Mouse (Mus musculus) heart, postnatal 14 days (tissue): Measurements from ENCODE around the gene Gpr55. TPM values are rescaled to one million over a fixed set of nuclear protein-coding genes. Genes with fewer than 3 reads are reported as not detected.

Experiments used
- DNase-seq, 2 experiments: peaks; one replicate each; pipeline ENCODE4 v3.0.0; 2021 to 2022
- intact Hi-C: fragments of 180-260 bp; cut with DNase I; formaldehyde crosslinking; loops from one replicate; pipeline ENCODE4 v1.15.1; 2025
- total RNA-seq, 2 experiments: library from RNA; stranded (reverse); gene quantifications; 2 replicates each; pipeline ENCODE4 v1.2.3; 2021

Gene Gpr55
- total RNA-seq, 2 experiments from 2014 or later, result not detected

DNA sequence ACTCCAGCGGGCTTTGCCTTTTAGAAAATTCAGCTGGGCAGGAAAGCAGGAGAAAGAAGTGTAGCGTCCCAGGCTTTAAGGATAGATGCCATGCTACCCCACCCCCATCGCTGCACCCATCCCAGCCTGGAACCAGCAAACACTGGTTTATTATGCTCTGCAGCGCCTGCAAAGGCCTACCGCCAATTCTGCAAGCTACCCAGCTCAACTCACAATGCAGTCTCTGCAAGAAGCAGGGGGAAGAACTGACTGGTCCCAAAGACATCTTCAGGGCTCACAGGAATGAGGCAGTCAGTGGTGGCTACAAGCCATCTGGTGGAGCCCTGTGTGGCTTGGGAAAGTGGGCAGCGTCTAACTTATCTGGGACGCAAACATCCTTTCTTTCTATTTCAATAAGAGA lies 39.1 kb downstream of the Gpr55 start:
- intact Hi-C loops, result no loop called here
- DNase-seq, result no peak

- DNase-seq, result no peak
- intact Hi-C loops, result no loop called here
These were observed 41.2 kb downstream of the Gpr55 start for GRCm38 (mm10) chr1:85919621-85920020.

GRCm38 (mm10) chr1:85916830-85917450 lies 43.9 kb downstream of the Gpr55 start:
- DNase-seq, result no peak
- intact Hi-C loops, result no loop called here

GRCm38 (mm10) chr1:85915890-85916289 lies 44.9 kb downstream of the Gpr55 start:
- no peak for DNase-seq
- intact Hi-C loops, result no loop called here

DNA sequence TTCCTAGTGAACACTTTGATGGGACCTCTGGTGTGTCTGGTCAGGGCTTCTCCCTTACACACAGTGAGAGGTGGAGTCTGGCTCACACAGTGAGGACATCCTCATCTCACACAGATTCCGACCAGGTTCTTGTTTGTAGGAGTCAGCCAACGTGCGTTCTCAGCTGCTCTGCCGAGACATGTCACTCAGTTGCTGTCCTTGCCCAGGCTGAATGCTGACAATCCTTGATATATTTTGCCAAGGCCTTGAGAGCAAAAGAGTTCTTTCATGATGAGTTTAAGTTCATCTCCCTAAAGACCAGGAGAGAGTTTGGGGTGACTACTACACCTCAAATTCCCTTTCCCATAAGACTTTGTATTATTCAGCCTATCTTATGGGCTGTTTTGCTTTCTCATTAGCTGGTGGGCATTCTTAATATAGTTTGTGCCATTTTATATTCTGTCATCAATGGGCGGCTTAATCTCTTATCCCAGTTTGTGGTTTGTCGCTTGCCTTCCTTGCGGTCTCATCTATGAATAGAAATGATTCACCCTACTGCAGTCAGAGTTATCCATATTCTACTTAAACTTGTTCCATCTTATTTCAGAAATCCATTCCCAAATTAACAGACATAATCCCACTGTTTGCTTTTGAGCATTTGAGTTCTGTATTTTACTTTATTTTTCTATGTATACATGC lies 47.6 kb downstream of the Gpr55 start:
- intact Hi-C loops, result no loop called here
- no peak for DNase-seq

DNA sequence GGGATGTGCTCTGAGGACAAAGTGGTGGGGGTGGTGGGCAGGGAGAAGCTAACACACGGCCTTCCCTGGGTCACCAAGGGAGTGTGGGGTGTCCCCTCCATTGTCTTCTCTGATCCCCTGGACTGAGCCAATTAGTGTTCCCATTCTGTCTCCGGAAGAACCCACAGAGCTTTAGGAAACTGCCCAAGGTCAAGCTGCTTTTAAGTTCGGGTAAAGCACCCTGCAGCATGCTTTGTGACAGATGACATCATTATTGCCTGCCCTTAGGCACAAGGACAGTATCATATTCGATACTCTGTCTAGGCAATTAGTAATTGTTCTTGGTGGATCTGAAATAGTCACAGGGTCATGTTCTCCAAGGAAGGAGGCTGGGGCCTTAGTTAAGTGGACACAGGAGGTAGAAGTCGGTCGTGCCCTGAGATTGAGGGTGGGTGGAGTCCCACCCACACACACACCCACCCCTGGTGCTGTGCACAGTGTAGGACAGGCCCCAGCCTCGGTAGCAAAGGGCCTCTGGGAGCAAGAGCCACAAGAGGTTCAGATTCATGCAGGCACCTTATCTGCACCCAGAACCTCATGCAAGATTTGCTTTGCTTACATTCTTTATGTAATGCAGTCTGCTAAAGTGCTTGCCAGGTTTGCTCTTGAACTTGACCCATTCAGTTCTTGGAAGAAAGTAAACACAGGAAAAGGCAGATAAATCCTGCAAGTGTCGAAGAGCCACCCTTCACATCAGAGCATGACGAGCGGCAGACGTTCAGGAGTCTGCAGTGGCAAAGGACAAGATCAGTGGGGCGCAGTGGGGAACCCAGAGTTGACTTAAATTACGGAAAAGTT lies 51.8 kb downstream of the Gpr55 start:
- intact Hi-C loops, result no loop called here
- DNase-seq, result no peak

DNA sequence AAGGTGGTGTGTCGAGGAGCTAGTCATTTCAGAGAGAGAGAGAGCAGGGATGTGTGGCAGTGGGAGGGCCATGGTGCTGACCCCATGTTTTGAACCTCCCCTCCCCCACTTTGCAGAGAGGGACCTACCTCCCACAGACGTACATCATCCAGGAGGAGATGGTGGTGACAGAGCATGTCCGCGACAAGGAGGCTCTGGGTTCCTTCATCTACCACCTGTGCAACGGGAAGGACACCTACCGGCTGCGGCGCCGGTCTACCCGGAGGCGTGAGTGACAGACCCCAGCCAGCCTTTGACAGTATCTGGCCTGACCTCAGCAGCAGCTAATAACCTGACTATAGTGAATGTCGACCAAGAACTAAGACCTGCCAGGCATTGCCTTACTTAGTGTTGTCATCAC lies 53.9 kb downstream of the Gpr55 start:
- intact Hi-C loops, result no loop called here
- DNase-seq, result no peak

- intact Hi-C loops, result loop anchor here (5.0 kb wide), 1 partner anchor 50 kb away; no protein-coding TSS in a partner anchor
- DNase-seq, result peak; percentile 51 to 59
These were observed 58.7 kb downstream of the Gpr55 start for GRCm38 (mm10) chr1:85902108-85902561.

- intact Hi-C loops, result loop anchor here (5.0 kb wide), 1 partner anchor 49 kb away; no protein-coding TSS in a partner anchor
- DNase-seq, result peak in 1 of 2 experiments; percentile 45
These were observed 59.2 kb downstream of the Gpr55 start for GRCm38 (mm10) chr1:85901516-85902107.

- intact Hi-C loops, result loop anchor here (5.0 kb wide), 1 partner anchor 48 kb away; no protein-coding TSS in a partner anchor
- peak in 1 of 2 experiments; percentile 37 for DNase-seq
These were observed 60.1 kb downstream of the Gpr55 start for GRCm38 (mm10) chr1:85900521-85901333.

GRCm38 (mm10) chr1:85899388-85899761 lies 61.4 kb downstream of the Gpr55 start:
- intact Hi-C loops, result no loop called here
- DNase-seq, result no peak

DNA sequence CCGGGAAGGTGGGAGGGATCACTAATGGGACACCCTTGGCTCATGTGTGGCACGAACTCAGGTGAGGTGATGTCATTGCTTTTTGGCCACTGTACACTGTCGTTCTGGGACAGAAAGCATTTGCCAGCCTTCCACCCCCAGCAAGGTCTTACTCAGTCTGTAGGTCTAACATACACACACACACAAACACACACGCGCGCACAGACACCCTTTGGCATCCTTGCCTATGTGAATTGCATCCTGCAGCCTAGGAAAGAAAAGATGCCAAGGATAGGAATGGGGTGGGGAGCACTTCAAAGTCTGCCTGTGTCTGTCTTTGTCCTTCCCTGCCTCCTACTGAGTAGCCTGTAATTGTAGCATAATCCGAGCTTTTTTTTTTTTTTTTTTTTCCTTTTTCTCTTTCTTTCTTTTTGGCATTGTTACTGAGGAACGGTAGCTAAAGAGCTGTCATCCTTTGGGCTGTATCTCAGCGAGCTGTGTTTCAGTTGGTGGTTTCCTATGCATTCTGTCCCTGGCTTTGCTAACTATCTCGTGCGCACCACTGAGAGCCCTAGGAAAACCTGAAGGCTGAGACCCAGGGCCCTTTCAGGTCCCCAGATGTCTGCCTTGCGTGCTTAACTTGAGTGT lies 61.9 kb downstream of the Gpr55 start:
- intact Hi-C loops, result no loop called here
- DNase-seq, result no peak

- intact Hi-C loops, result no loop called here
- DNase-seq, result no peak
These were observed 62.7 kb downstream of the Gpr55 start for GRCm38 (mm10) chr1:85897901-85898760.

GRCm38 (mm10) chr1:85896781-85897700 lies 63.8 kb downstream of the Gpr55 start:
- DNase-seq, result no peak
- intact Hi-C loops, result no loop called here

- no peak for DNase-seq
- intact Hi-C loops, result no loop called here
These were observed 64.7 kb downstream of the Gpr55 start for GRCm38 (mm10) chr1:85896110-85896509.

DNA sequence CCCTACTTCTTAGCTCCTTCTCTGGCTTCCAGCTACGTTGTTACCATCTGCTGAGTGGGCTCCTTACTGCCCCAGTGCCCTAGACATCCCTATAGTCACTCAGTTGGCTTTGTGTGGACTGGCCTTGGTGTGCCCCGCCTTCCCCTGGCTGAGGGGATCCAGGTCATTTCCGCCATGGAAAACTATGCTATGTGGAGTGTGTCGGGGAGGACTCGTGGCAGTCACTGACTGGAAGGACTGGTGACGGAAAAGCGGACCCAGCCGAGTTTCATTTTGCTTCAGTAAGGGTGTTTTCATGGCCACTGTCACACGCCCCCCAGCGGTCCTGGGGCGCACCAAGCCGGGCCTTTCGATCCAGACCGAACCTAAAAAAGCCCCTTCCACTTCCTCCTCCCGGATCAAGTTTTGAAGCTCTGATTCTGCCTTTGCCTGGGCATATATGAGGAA lies 65.4 kb downstream of the Gpr55 start:
- intact Hi-C loops, result loop anchor here (2.0 kb wide), 1 partner anchor 39 kb away; no protein-coding TSS in a partner anchor

DNA sequence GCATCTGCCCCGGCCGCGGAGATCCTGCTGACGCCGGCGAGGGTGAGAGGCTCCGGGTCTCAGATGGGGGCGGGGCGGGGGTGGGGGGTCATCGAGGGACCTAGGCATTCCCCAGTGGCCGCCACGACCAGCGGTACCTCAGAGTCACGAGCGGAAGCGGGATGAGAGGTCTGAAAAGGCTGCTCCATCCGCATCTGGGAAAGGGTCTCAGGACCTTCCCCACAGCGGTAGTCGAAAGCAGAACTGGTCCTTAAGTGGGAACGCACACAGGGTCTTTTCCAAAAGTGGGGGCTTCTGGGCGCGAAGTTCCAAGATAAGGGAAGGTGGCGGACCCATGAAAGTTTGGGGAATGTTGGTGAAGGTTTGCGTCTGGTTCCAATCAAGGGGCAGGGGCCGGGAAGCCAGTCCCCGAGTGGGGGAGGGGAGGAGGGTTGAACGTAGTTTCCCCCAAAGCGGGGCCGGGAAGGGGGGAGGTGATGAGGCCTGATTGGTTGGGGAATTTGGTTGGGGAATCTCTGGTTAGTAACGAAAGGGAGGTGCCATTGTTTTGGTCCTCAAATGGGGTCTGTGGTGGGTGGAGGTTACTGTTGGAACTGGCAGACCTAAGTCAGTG lies 66.0 kb downstream of the Gpr55 start:
- intact Hi-C loops, result loop anchor here (2.0 kb wide), 1 partner anchor 40 kb away; no protein-coding TSS in a partner anchor

More for the DNA sequence above, 65.4 kb downstream of the Gpr55 start:
- peak; percentile 64 to 65 for DNase-seq

More for the DNA sequence above, 66.0 kb downstream of the Gpr55 start:
- peak; percentile 46 to 49 for DNase-seq
